Mouse (Mus musculus) cortical plate, adult 2 months (tissue): ENCODE results near the gene Mapk10. TPM values are rescaled to one million over a fixed set of nuclear protein-coding genes. Genes with fewer than 3 reads are reported as not detected.

Source experiments
- H3K27ac ChIP-seq: fragments of 200-500 bp; 2 replicates; pipeline ENCODE4 v1.5.1; 2012; ENCODE audit warnings: low read length, control low read depth, inconsistent platforms; ENCODE audit not compliant: insufficient read depth
- H3K4me1 ChIP-seq: fragments of 200-500 bp; 2 replicates; pipeline ENCODE4 v1.6.1; 2011; ENCODE audit warnings: low read length; ENCODE audit not compliant: control insufficient read depth, insufficient read depth
- H3K4me3 ChIP-seq: fragments of 200-500 bp; 2 replicates; pipeline ENCODE4 v1.5.1; 2011; ENCODE audit warnings: mild to moderate bottlenecking, low read length, control low read depth; ENCODE audit not compliant: insufficient read depth
- CTCF ChIP-seq: fragments of 200-500 bp; IDR thresholded peaks from 2 replicates; pipeline ENCODE4 v1.5.1; 2011; ENCODE audit warnings: mild to moderate bottlenecking, control low read depth, low read length; ENCODE audit not compliant: insufficient read depth; ENCODE audit errors: extremely low read depth
- POLR2A ChIP-seq: fragments of 200-500 bp; IDR thresholded peaks from 2 replicates; pipeline ENCODE4 v1.6.1; 2011; ENCODE audit warnings: mild to moderate bottlenecking, low read length, control low read depth; ENCODE audit not compliant: insufficient read depth; ENCODE audit errors: extremely low read depth
- polyA plus RNA-seq: library from polyadenylated mRNA; depleted of rRNA; stranded (reverse); fragments of >200 nt; gene quantifications from 2 replicates; pipeline ENCODE4 v1.2.3, GENCODE M21; 2012

The Mapk10 gene
- polyA plus RNA-seq, 1 experiment: 199 TPM

GRCm38 (mm10) chr5:103094166-103094565 lies 117.0 kb downstream of the Mapk10 start:
- peaks cover 17% of the 10 kb centered on the region for H3K4me1 ChIP-seq
- no peak overlapping the region for H3K4me3 ChIP-seq
- peak overlapping the region; percentile 67 for H3K27ac ChIP-seq
- TF ChIP-seq CTCF (no peak), POLR2A (no peak)

GRCm38 (mm10) chr5:103085844-103086243 lies 125.3 kb downstream of the Mapk10 start:
- Histone ChIP-seq H3K4me1 (peaks cover 3% of the 10 kb centered on the region), H3K4me3 (no peak overlapping the region), H3K27ac (no peak overlapping the region)
- TF ChIP-seq POLR2A (no peak), CTCF (no peak)

GRCm38 (mm10) chr5:103075451-103075850 lies 135.7 kb downstream of the Mapk10 start:
- Histone ChIP-seq H3K4me3 (no peak overlapping the region), H3K4me1 (peaks cover 3% of the 10 kb centered on the region), H3K27ac (no peak overlapping the region)
- TF ChIP-seq CTCF (no peak), POLR2A (no peak)

- H3K27ac ChIP-seq: no peak overlapping the region
Observed at GRCm38 (mm10) chr5:103072200-103072825, 138.8 kb downstream of the Mapk10 start.

GRCm38 (mm10) chr5:103071006-103071612 lies 140.0 kb downstream of the Mapk10 start:
- H3K4me1 ChIP-seq: peaks cover 3% of the 10 kb centered on the region
- H3K27ac ChIP-seq: 0 out of 2 replicates have a peak overlapping the region, but pooled peaks have one; percentile 23
- TF ChIP-seq CTCF: no peak
- no peak for TF ChIP-seq POLR2A
- H3K4me3 ChIP-seq: no peak overlapping the region

More at GRCm38 (mm10) chr5:103072200-103072825, 138.8 kb downstream of the Mapk10 start:
- Histone ChIP-seq H3K4me1 (peaks cover 3% of the 10 kb centered on the region), H3K4me3 (no peak overlapping the region)
- no peak for TF ChIP-seq CTCF
- TF ChIP-seq POLR2A: no peak

- Histone ChIP-seq H3K27ac (no peak overlapping the region), H3K4me3 (no peak overlapping the region), H3K4me1 (peaks cover 1% of the 10 kb centered on the region; the same call in 1 of the 2 replicates)
- no peak for TF ChIP-seq CTCF
- no peak for TF ChIP-seq POLR2A
Observed at GRCm38 (mm10) chr5:103050319-103050916, 160.7 kb downstream of the Mapk10 start.

GRCm38 (mm10) chr5:103048011-103048410 lies 163.1 kb downstream of the Mapk10 start:
- TF ChIP-seq POLR2A (no peak), CTCF (no peak)
- H3K4me3 ChIP-seq: no peak overlapping the region
- H3K27ac ChIP-seq: no peak overlapping the region
- no peaks in the 10 kb centered on the region for H3K4me1 ChIP-seq

GRCm38 (mm10) chr5:103037752-103038151 lies 173.4 kb downstream of the Mapk10 start:
- peaks cover 2% of the 10 kb centered on the region for H3K4me1 ChIP-seq
- no peak overlapping the region for H3K4me3 ChIP-seq
- no peak for TF ChIP-seq CTCF
- TF ChIP-seq POLR2A: no peak
- no peak overlapping the region for H3K27ac ChIP-seq

- H3K4me1 ChIP-seq: peaks cover 9% of the 10 kb centered on the region
- H3K27ac ChIP-seq: no peak overlapping the region
- no peak overlapping the region for H3K4me3 ChIP-seq
- TF ChIP-seq POLR2A (no peak), CTCF (no peak)
Observed at GRCm38 (mm10) chr5:103028940-103029621, 182.1 kb downstream of the Mapk10 start.
